17 mouse cellular contexts compared by ENCODE assay signal in the genomic region with DNA sequence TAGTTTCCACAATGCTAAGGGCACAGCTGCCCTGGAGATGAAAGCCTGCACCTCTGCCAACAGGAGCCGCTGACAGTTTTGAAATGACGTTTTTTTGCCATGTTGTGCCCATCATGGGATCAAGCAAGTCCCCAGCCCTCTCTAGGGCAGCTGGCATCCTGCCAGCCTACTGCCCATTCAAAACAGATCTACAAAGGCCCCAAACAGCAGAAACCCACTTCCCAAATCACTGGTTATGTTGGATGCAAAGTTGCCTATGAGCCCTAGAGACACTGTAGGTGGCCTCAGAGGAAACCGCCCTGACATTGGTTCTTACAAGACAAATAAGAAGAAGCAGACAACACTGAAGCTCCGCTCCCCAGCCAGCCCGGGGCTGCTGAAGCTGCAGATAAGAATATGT.
A peak's percentile ranks its signal among the peaks of the same experiment; 100 is the strongest.
DNase-seq lines count a peak whose midpoint lies in the region; ATAC-seq lines count a peak whose summit lies in the region.
"Had no signal": no experiment of that assay in that cellular context is flagged by ENCODE, and none has a peak within 500 bp of the region (broad histone marks: within the 10 kb centered on the region; RNA-seq: fewer than 3 reads in every experiment).

No protein-coding gene starts in this region.

- peaks cover 4% of the 10 kb centered on the region for H3K9me3 ChIP-seq in forebrain, embryonic 13.5 days (replicated peaks)
- H3K9me3 ChIP-seq in forebrain, embryonic 11.5 days (ENCODE audit: control insufficient read depth, low read length): no peaks in the 10 kb centered on the region
- H3K9me3 ChIP-seq in midbrain, embryonic 13.5 days: peaks cover 3% of the 10 kb centered on the region; the same call in 1 of the 2 replicates
- H3K9me3 ChIP-seq in midbrain, embryonic 15.5 days: no peaks in the 10 kb centered on the region
- H3K9me3 ChIP-seq: kidney, embryonic 15.5 days had no signal

- no peaks in the 10 kb centered on the region for H3K36me3 ChIP-seq in forebrain, embryonic 13.5 days (ENCODE audit: poor library complexity, severe bottlenecking)
- H3K36me3 ChIP-seq in forebrain, embryonic 11.5 days (ENCODE audit: control insufficient read depth, insufficient read depth, low read length): no peaks in the 10 kb centered on the region
- H3K36me3 ChIP-seq in midbrain, embryonic 13.5 days: no peaks in the 10 kb centered on the region
- no peaks in the 10 kb centered on the region for H3K36me3 ChIP-seq in midbrain, embryonic 15.5 days (replicated peaks)
- H3K36me3 ChIP-seq: kidney, embryonic 15.5 days had no signal

- peaks cover 26% of the 10 kb centered on the region for H3K4me1 ChIP-seq in forebrain, embryonic 13.5 days
- H3K4me1 ChIP-seq in forebrain, embryonic 11.5 days (replicated peaks; ENCODE audit: control insufficient read depth, insufficient read depth, low read length): peaks cover 12% of the 10 kb centered on the region
- peaks cover 21% of the 10 kb centered on the region for H3K4me1 ChIP-seq in midbrain, embryonic 13.5 days (replicated peaks)
- H3K4me1 ChIP-seq in midbrain, embryonic 15.5 days: peaks cover 17% of the 10 kb centered on the region

- H3K4me2 ChIP-seq in forebrain, embryonic 13.5 days: peak overlapping the region; percentile 23; the same call in 1 of the 2 replicates
- H3K4me2 ChIP-seq in forebrain, embryonic 11.5 days (ENCODE audit: low read depth, low read length, severe bottlenecking): no peak overlapping the region
- H3K4me2 ChIP-seq in midbrain, embryonic 13.5 days (replicated peaks): no peak overlapping the region
- no peak overlapping the region for H3K4me2 ChIP-seq in midbrain, embryonic 15.5 days
- H3K4me2 ChIP-seq: kidney, embryonic 15.5 days; liver, embryonic 11.5 days had no signal

- no peak for ATAC-seq in forebrain, embryonic 13.5 days
- no peak for ATAC-seq in forebrain, embryonic 11.5 days (replicated peaks; ENCODE audit: low FRiP score)
- ATAC-seq in midbrain, embryonic 13.5 days: no peak
- ATAC-seq in midbrain, embryonic 15.5 days (replicated peaks): no peak
- no peak for ATAC-seq in megakaryocyte-erythroid progenitor cell, adult 5-6 weeks (replicated peaks; ENCODE audit: low FRiP score, low TSS enrichment, poor library complexity, severe bottlenecking)
- ATAC-seq: intestine, embryonic 16.5 days had no signal

- no peak for DNase-seq in forebrain, embryonic 11.5 days (ENCODE audit: low spot score)
- DNase-seq in MN1 (ENCODE audit: low spot score): peak; percentile 20
- peak; percentile 63 for DNase-seq in naive thymus-derived CD4-positive, alpha-beta T cell, adult 2 months (ENCODE audit: low read depth)
- DNase-seq in kidney, postnatal 14 days: no peak
- DNase-seq: cerebellum, adult 9-10 months; embryo, embryonic 11 days; gastrocnemius, postnatal 36 days; layer of hippocampus, postnatal 36 days; right cerebral cortex, adult 18-20 months; thymus, adult 18-20 months had no signal

- H3K27me3 ChIP-seq in forebrain, embryonic 13.5 days: peaks cover 10% of the 10 kb centered on the region; the same call in 1 of the 2 replicates
- no peaks in the 10 kb centered on the region for H3K27me3 ChIP-seq in forebrain, embryonic 11.5 days (ENCODE audit: control insufficient read depth, insufficient read depth, low read length)
- peaks cover 11% of the 10 kb centered on the region; the same call in 1 of the 2 replicates for H3K27me3 ChIP-seq in midbrain, embryonic 13.5 days
- H3K27me3 ChIP-seq in midbrain, embryonic 15.5 days (replicated peaks): peaks cover 5% of the 10 kb centered on the region; the same call in 1 of the 2 replicates

- 25% methylated on average over 5 of the region's 5 CpGs for WGBS in forebrain, embryonic 13.5 days
- WGBS in forebrain, embryonic 11.5 days: 57% methylated on average over 5 of the region's 5 CpGs
- WGBS in midbrain, embryonic 13.5 days: 51% methylated on average over 5 of the region's 5 CpGs
- 30% methylated on average over 5 of the region's 5 CpGs for WGBS in midbrain, embryonic 15.5 days

- no peak overlapping the region for H3K4me3 ChIP-seq in forebrain, embryonic 13.5 days
- no peak overlapping the region for H3K4me3 ChIP-seq in forebrain, embryonic 11.5 days (ENCODE audit: low read depth, low read length)
- no peak overlapping the region for H3K4me3 ChIP-seq in midbrain, embryonic 13.5 days (replicated peaks)
- H3K4me3 ChIP-seq in midbrain, embryonic 15.5 days: no peak overlapping the region
- H3K4me3 ChIP-seq: kidney, embryonic 15.5 days had no signal

- peak overlapping the region; percentile 31; the same call in 1 of the 2 replicates for H3K27ac ChIP-seq in forebrain, embryonic 13.5 days
- no peak overlapping the region for H3K27ac ChIP-seq in forebrain, embryonic 11.5 days (ENCODE audit: low read depth, low read length)
- H3K27ac ChIP-seq in midbrain, embryonic 13.5 days: peak overlapping the region; percentile 21; the same call in 1 of the 2 replicates
- H3K27ac ChIP-seq in midbrain, embryonic 15.5 days: no peak overlapping the region
- H3K27ac ChIP-seq: kidney, embryonic 15.5 days had no signal

- H3K9ac ChIP-seq in forebrain, embryonic 13.5 days: 0 out of 2 replicates have a peak overlapping the region, but pooled peaks have one; percentile 23
- H3K9ac ChIP-seq in forebrain, embryonic 11.5 days (ENCODE audit: low read length): no peak overlapping the region
- no peak overlapping the region for H3K9ac ChIP-seq in midbrain, embryonic 13.5 days (replicated peaks)
- no peak overlapping the region for H3K9ac ChIP-seq in midbrain, embryonic 15.5 days
- H3K9ac ChIP-seq: kidney, embryonic 15.5 days had no signal

Comparison
In these comparisons a context has a peak if more than half of its experiments do, and no peak if none do; other contexts are left out.
1. H3K27ac ChIP-seq: peak in forebrain, embryonic 13.5 days (single experiment) and midbrain, embryonic 13.5 days (single experiment); none in forebrain, embryonic 11.5 days (single experiment) and midbrain, embryonic 15.5 days (single experiment).
2. DNase-seq: peak in MN1 (single experiment) and naive thymus-derived CD4-positive, alpha-beta T cell, adult 2 months (single experiment); none in forebrain, embryonic 11.5 days (single experiment) and kidney, postnatal 14 days (single experiment).